Mouse (Mus musculus) forebrain, embryonic 10.5 days (tissue): ENCODE results near the gene Nkiras2. TPM values are rescaled to one million over a fixed set of nuclear protein-coding genes. Genes with fewer than 3 reads are reported as not detected.
"Not testable (repeated sequence)": the region's sequence is repeated elsewhere in the genome, so short reads cannot be mapped to it uniquely, and the experiment has no call there.

Experiments
- DNase-seq: peaks from one replicate; pipeline ENCODE4 v3.0.0-alpha.2; 2017; ENCODE audit warnings: low spot score; ENCODE audit errors: extremely low spot score
- H3K27ac ChIP-seq: fragments of 300-500 bp; sonication (generic); 2 replicates; pipeline ENCODE4 v1.5.1; 2016; ENCODE audit warnings: mild to moderate bottlenecking
- H3K27me3 ChIP-seq: fragments of 300-500 bp; sonication (generic); 2 replicates; pipeline ENCODE4 v1.6.1; 2016; ENCODE audit warnings: mild to moderate bottlenecking; ENCODE audit not compliant: poor library complexity, severe bottlenecking
- H3K36me3 ChIP-seq: fragments of 300-500 bp; sonication (generic); replicated peaks from 2 replicates; pipeline ENCODE4 v1.6.1; 2016; ENCODE audit warnings: mild to moderate bottlenecking, moderate library complexity
- H3K4me1 ChIP-seq: fragments of 300-500 bp; sonication (generic); 2 replicates; pipeline ENCODE4 v1.6.1; 2016
- H3K4me3 ChIP-seq: fragments of 300-500 bp; sonication (generic); 2 replicates; pipeline ENCODE4 v1.5.1; 2016; ENCODE audit warnings: mild to moderate bottlenecking, moderate library complexity
- H3K9me3 ChIP-seq: fragments of 300-500 bp; sonication (generic); 2 replicates; pipeline ENCODE4 v1.6.1; 2016; ENCODE audit warnings: mild to moderate bottlenecking, moderate library complexity
- WGBS: fragments of 180-500 bp; shearing (Covaris S2); methylation state at CpG from one replicate; pipeline ENCODE4 v1.1.7; 2016; 5-methylcytosine and 5-hydroxymethylcytosine counted together
- polyA plus RNA-seq: library from polyadenylated mRNA; unstranded; fragments of >200 nt; fragmentation: Nextera tagmentation; extraction: Ambion mirVana; gene quantifications from 2 replicates; pipeline ENCODE4 v1.2.1, GENCODE M21; 2016

Gene Nkiras2
- polyA plus RNA-seq, 1 experiment from 2014 or later, result 91.8 TPM

- H3K27me3 ChIP-seq, result 0 out of 2 replicates have a peak, but pooled peaks cover 2% of the 10 kb centered on the region
- no peak overlapping the region for H3K27ac ChIP-seq
- no peaks in the 10 kb centered on the region for H3K9me3 ChIP-seq
- no peaks in the 10 kb centered on the region for H3K4me1 ChIP-seq
- no peak overlapping the region for H3K4me3 ChIP-seq
- peaks cover 98% of the 10 kb centered on the region for H3K36me3 ChIP-seq
- 95% methylated on average over 4 of the region's 4 CpGs for WGBS
- DNase-seq, result no peak
These were observed 37.3 kb upstream of the Nkiras2 start for GRCm38 (mm10) chr11:100581756-100582155.

GRCm38 (mm10) chr11:100582413-100582812 lies 36.6 kb upstream of the Nkiras2 start:
- H3K4me1 ChIP-seq, H3K27me3 ChIP-seq, DNase-seq, H3K27ac ChIP-seq, H3K9me3 ChIP-seq, H3K4me3 ChIP-seq: not testable (repeated sequence)
- peaks cover 98% of the 10 kb centered on the region for H3K36me3 ChIP-seq
- WGBS, result 97% methylated on average over 1 of the region's 1 CpGs

GRCm38 (mm10) chr11:100582836-100583235 lies 36.2 kb upstream of the Nkiras2 start:
- Histone ChIP-seq H3K27me3 (no peaks in the 10 kb centered on the region), H3K4me3 (no peak overlapping the region), H3K36me3 (peaks cover 100% of the 10 kb centered on the region), H3K9me3 (no peaks in the 10 kb centered on the region), H3K4me1 (no peaks in the 10 kb centered on the region), H3K27ac (no peak overlapping the region)
- WGBS, result 94% methylated on average over 2 of the region's 2 CpGs
- DNase-seq, result no peak

GRCm38 (mm10) chr11:100584561-100584961 lies 34.5 kb upstream of the Nkiras2 start:
- H3K36me3 ChIP-seq, result peaks cover 100% of the 10 kb centered on the region
- no peaks in the 10 kb centered on the region for H3K4me1 ChIP-seq
- no peaks in the 10 kb centered on the region for H3K9me3 ChIP-seq
- H3K27me3 ChIP-seq, result no peaks in the 10 kb centered on the region
- no peak for DNase-seq
- no peak overlapping the region for H3K4me3 ChIP-seq
- H3K27ac ChIP-seq, result no peak overlapping the region
- 93% methylated on average over 7 of the region's 7 CpGs for WGBS

- DNase-seq, result no peak
- H3K36me3 ChIP-seq, result peaks cover 100% of the 10 kb centered on the region
- no peaks in the 10 kb centered on the region for H3K27me3 ChIP-seq
- H3K27ac ChIP-seq, result no peak overlapping the region
- H3K4me3 ChIP-seq, result no peak overlapping the region
- 99% methylated on average over 3 of the region's 3 CpGs for WGBS
- H3K9me3 ChIP-seq, result no peaks in the 10 kb centered on the region
- no peaks in the 10 kb centered on the region for H3K4me1 ChIP-seq
These were observed 33.9 kb upstream of the Nkiras2 start for GRCm38 (mm10) chr11:100585148-100585547.

GRCm38 (mm10) chr11:100588462-100588861 lies 30.6 kb upstream of the Nkiras2 start:
- DNase-seq, result no peak
- peaks cover 100% of the 10 kb centered on the region for H3K36me3 ChIP-seq
- WGBS, result 92% methylated on average over 2 of the region's 2 CpGs
- H3K9me3 ChIP-seq, result no peaks in the 10 kb centered on the region
- no peak overlapping the region for H3K27ac ChIP-seq
- no peaks in the 10 kb centered on the region for H3K27me3 ChIP-seq
- no peaks in the 10 kb centered on the region for H3K4me1 ChIP-seq
- no peak overlapping the region for H3K4me3 ChIP-seq

GRCm38 (mm10) chr11:100592346-100593046 lies 26.5 kb upstream of the Nkiras2 start:
- Histone ChIP-seq H3K27me3 (no peaks in the 10 kb centered on the region), H3K36me3 (peaks cover 100% of the 10 kb centered on the region)

GRCm38 (mm10) chr11:100594608-100595007 lies 24.4 kb upstream of the Nkiras2 start:
- Histone ChIP-seq H3K36me3 (peaks cover 100% of the 10 kb centered on the region), H3K4me3 (no peak overlapping the region)
- 93% methylated on average over 7 of the region's 7 CpGs for WGBS

More at GRCm38 (mm10) chr11:100592346-100593046, 26.5 kb upstream of the Nkiras2 start:
- 93% methylated on average over 11 of the region's 11 CpGs for WGBS
- no peaks in the 10 kb centered on the region for H3K4me1 ChIP-seq
- no peak overlapping the region for H3K27ac ChIP-seq
- H3K9me3 ChIP-seq, result no peaks in the 10 kb centered on the region
- DNase-seq, result no peak
- no peak overlapping the region for H3K4me3 ChIP-seq

GRCm38 (mm10) chr11:100595533-100595932 lies 23.5 kb upstream of the Nkiras2 start:
- Histone ChIP-seq H3K9me3 (no peaks in the 10 kb centered on the region), H3K4me1 (no peaks in the 10 kb centered on the region), H3K27me3 (no peaks in the 10 kb centered on the region), H3K27ac (no peak overlapping the region), H3K36me3 (peaks cover 100% of the 10 kb centered on the region), H3K4me3 (no peak overlapping the region)
- DNase-seq, result no peak
- 93% methylated on average over 4 of the region's 4 CpGs for WGBS

More at GRCm38 (mm10) chr11:100594608-100595007, 24.4 kb upstream of the Nkiras2 start:
- H3K27ac ChIP-seq, result no peak overlapping the region
- H3K27me3 ChIP-seq, result no peaks in the 10 kb centered on the region
- no peak for DNase-seq
- H3K4me1 ChIP-seq, result no peaks in the 10 kb centered on the region
- H3K9me3 ChIP-seq, result no peaks in the 10 kb centered on the region

- Histone ChIP-seq H3K9me3 (no peaks in the 10 kb centered on the region), H3K4me3 (no peak overlapping the region), H3K36me3 (peaks cover 99% of the 10 kb centered on the region), H3K27ac (no peak overlapping the region), H3K27me3 (no peaks in the 10 kb centered on the region), H3K4me1 (no peaks in the 10 kb centered on the region)
- DNase-seq, result no peak
- 95% methylated on average over 4 of the region's 4 CpGs for WGBS
These were observed 21.0 kb upstream of the Nkiras2 start for GRCm38 (mm10) chr11:100598074-100598473.

GRCm38 (mm10) chr11:100601372-100601771 lies 17.7 kb upstream of the Nkiras2 start:
- 93% methylated on average over 3 of the region's 3 CpGs for WGBS
- no peaks in the 10 kb centered on the region for H3K9me3 ChIP-seq
- no peak overlapping the region for H3K4me3 ChIP-seq
- no peaks in the 10 kb centered on the region for H3K27me3 ChIP-seq
- H3K4me1 ChIP-seq, result no peaks in the 10 kb centered on the region
- peaks cover 91% of the 10 kb centered on the region for H3K36me3 ChIP-seq
- no peak overlapping the region for H3K27ac ChIP-seq
- no peak for DNase-seq

GRCm38 (mm10) chr11:100603155-100603554 lies 15.9 kb upstream of the Nkiras2 start:
- 94% methylated on average over 9 of the region's 9 CpGs for WGBS
- H3K9me3 ChIP-seq, result no peaks in the 10 kb centered on the region

GRCm38 (mm10) chr11:100603813-100604212 lies 15.2 kb upstream of the Nkiras2 start:
- H3K9me3 ChIP-seq, result no peaks in the 10 kb centered on the region
- DNase-seq, result no peak
- 92% methylated on average over 8 of the region's 8 CpGs for WGBS

More at GRCm38 (mm10) chr11:100603155-100603554, 15.9 kb upstream of the Nkiras2 start:
- Histone ChIP-seq H3K36me3 (peaks cover 88% of the 10 kb centered on the region), H3K27ac (no peak overlapping the region), H3K4me3 (no peak overlapping the region), H3K27me3 (no peaks in the 10 kb centered on the region), H3K4me1 (no peaks in the 10 kb centered on the region)
- DNase-seq, result no peak

More at GRCm38 (mm10) chr11:100603813-100604212, 15.2 kb upstream of the Nkiras2 start:
- Histone ChIP-seq H3K4me1 (no peaks in the 10 kb centered on the region), H3K36me3 (peaks cover 88% of the 10 kb centered on the region), H3K27ac (no peak overlapping the region), H3K27me3 (no peaks in the 10 kb centered on the region), H3K4me3 (no peak overlapping the region)
